Comparison of ENCODE assay signal across 19 mouse cellular contexts in the genomic region with DNA sequence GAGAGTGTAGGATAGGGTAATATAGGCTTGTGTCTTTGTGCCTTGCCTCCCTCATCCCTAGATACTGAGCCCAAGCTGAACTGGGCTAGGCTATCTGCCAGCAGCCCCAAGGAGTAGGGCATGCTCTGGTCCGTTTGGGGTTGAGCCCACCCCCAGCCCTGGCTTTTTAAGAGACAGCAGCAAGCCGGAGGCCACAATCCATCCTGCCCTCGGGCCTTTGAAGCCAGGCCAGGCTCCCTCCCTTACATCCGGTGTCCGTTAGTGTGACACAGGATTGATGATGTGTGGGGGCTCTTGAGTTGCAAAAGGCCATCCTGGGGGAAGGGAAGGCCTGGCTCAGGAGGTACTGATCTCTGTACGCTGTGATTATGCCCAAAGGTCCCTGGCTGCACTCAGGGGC. TPM values are rescaled to one million over a fixed set of nuclear protein-coding genes. Genes with fewer than 3 reads are reported as not detected.
DNase-seq lines count a peak whose midpoint lies in the region; ATAC-seq and TF ChIP-seq lines count a peak whose summit lies in the region.
"Had no signal": no experiment of that assay in that cellular context is flagged by ENCODE, and none has a peak within 500 bp of the region (broad histone marks: within the 10 kb centered on the region; RNA-seq: fewer than 3 reads in every experiment).

No protein-coding gene starts in this region.

- no peak for TF ChIP-seq CTCF in lung, embryonic 14.5 days (IDR thresholded peaks at IDR 0.05; ENCODE audit: low read depth)

- peaks cover 84% of the 10 kb centered on the region for H3K36me3 ChIP-seq in kidney, embryonic 15.5 days
- peaks cover 76% of the 10 kb centered on the region for H3K36me3 ChIP-seq in lung, embryonic 14.5 days (ENCODE audit: insufficient read depth)

- no peak for DNase-seq in kidney, adult 11 months
- DNase-seq in kidney, postnatal 10 days: peak; percentile 65
- peak; percentile 90 for DNase-seq in lung, embryonic 14.5 days
- DNase-seq in lung, postnatal 4 days: peak; percentile 77 to 94
- DNase-seq in frontal cortex, adult 2 months (ENCODE audit: extremely low spot score in 1 of 2, low spot score in 1 of 2): no peak
- no peak for DNase-seq in right cerebral cortex, postnatal 36 days (ENCODE audit: low spot score in 2 of 2)
- DNase-seq: cerebellum, adult 8-10 months; forebrain, postnatal 0 days; gastrocnemius, postnatal 14 days; layer of hippocampus, adult 9-11 months; liver, postnatal 0 days; right cerebral cortex, postnatal 25 days; thymus, postnatal 14 days had no signal

- 29% methylated on average over 6 of the region's 6 CpGs for WGBS in kidney, embryonic 15.5 days
- WGBS in lung, embryonic 14.5 days: 34% methylated on average over 6 of the region's 6 CpGs

- 0 out of 2 replicates have a peak overlapping the region, but pooled peaks have one; percentile 37 for H3K27ac ChIP-seq in kidney, embryonic 15.5 days
- H3K27ac ChIP-seq in lung, embryonic 14.5 days (ENCODE audit: low read depth): peak overlapping the region; percentile 61; the same call in 1 of the 2 replicates
- H3K27ac ChIP-seq: embryonic facial prominence, embryonic 13.5 days; hindbrain, embryonic 12.5 days; limb, embryonic 15.5 days; stomach, postnatal 0 days had no signal

- ATAC-seq in kidney, embryonic 15.5 days (replicated peaks; ENCODE audit: low FRiP score): no peak; the same call in 1 of the 2 replicates
- peak; percentile 73 for ATAC-seq in lung, embryonic 14.5 days (ENCODE audit: insufficient read depth)
- ATAC-seq: forebrain, postnatal 0 days; liver, postnatal 0 days had no signal

- H3K4me1 ChIP-seq in kidney, embryonic 15.5 days: peaks cover 15% of the 10 kb centered on the region; the same call in 1 of the 2 replicates
- 0 out of 2 replicates have a peak, but pooled peaks cover 4% of the 10 kb centered on the region for H3K4me1 ChIP-seq in lung, embryonic 14.5 days (ENCODE audit: insufficient read depth)
- H3K4me1 ChIP-seq: embryonic facial prominence, embryonic 13.5 days; hindbrain, embryonic 12.5 days had no signal

- H3K4me3 ChIP-seq in kidney, embryonic 15.5 days (replicated peaks): no peak overlapping the region
- no peak overlapping the region for H3K4me3 ChIP-seq in lung, embryonic 14.5 days (ENCODE audit: low read depth, low read length)
- H3K4me3 ChIP-seq: embryonic facial prominence, embryonic 13.5 days; hindbrain, embryonic 12.5 days; limb, embryonic 15.5 days had no signal

- no peak overlapping the region for H3K9ac ChIP-seq in kidney, embryonic 15.5 days
- H3K9ac ChIP-seq in lung, embryonic 14.5 days: no peak overlapping the region
- H3K9ac ChIP-seq: forebrain, postnatal 0 days; hindbrain, embryonic 12.5 days; limb, embryonic 15.5 days; liver, postnatal 0 days had no signal

- H3K9me3 ChIP-seq in kidney, embryonic 15.5 days (replicated peaks): no peaks in the 10 kb centered on the region
- H3K9me3 ChIP-seq in lung, embryonic 14.5 days (ENCODE audit: low read depth, low read length): no peaks in the 10 kb centered on the region
- H3K9me3 ChIP-seq: embryonic facial prominence, embryonic 13.5 days; hindbrain, embryonic 12.5 days; limb, embryonic 15.5 days had no signal

- H3K27me3 ChIP-seq in kidney, embryonic 15.5 days: no peaks in the 10 kb centered on the region
- H3K27me3 ChIP-seq in lung, embryonic 14.5 days (ENCODE audit: insufficient read depth, low read length): no peaks in the 10 kb centered on the region
- H3K27me3 ChIP-seq: embryonic facial prominence, embryonic 13.5 days; hindbrain, embryonic 12.5 days; limb, embryonic 15.5 days had no signal

- H3K4me2 ChIP-seq in kidney, embryonic 15.5 days: no peak overlapping the region
- no peak overlapping the region for H3K4me2 ChIP-seq in lung, embryonic 14.5 days
- H3K4me2 ChIP-seq: embryonic facial prominence, embryonic 13.5 days; hindbrain, embryonic 12.5 days; limb, embryonic 15.5 days; midbrain, embryonic 11.5 days had no signal

RNA-seq across cellular contexts. Expression of gene Mrps18a, which starts 15.8 kb away (rescaled TPM):
- polyA plus RNA-seq in kidney, embryonic 15.5 days (2015; fragmentation: Nextera tagmentation; extraction: Ambion mirVana): 154 and 155 TPM in 2 replicates
- 147 and 149 TPM in 2 replicates for polyA plus RNA-seq in lung, embryonic 14.5 days (2014; fragmentation: Nextera tagmentation; extraction: Ambion mirVana)
- polyA plus RNA-seq in frontal cortex, adult 2 months (2012; rRNA removed): 94.8 and 106 TPM in 2 replicates

RNA-seq across cellular contexts. Expression of gene Rsph9, which starts 17.4 kb away (rescaled TPM):
- polyA plus RNA-seq in kidney, embryonic 15.5 days (2015; fragmentation: Nextera tagmentation; extraction: Ambion mirVana): 11.7 and 12.1 TPM in 2 replicates
- 10.4 and 10.9 TPM in 2 replicates for polyA plus RNA-seq in lung, embryonic 14.5 days (2014; fragmentation: Nextera tagmentation; extraction: Ambion mirVana)
- polyA plus RNA-seq in frontal cortex, adult 2 months (2012; rRNA removed): 29.9 and 37.9 TPM in 2 replicates

RNA-seq across cellular contexts. Expression of gene Mad2l1bp, which starts 26.7 kb away (rescaled TPM):
- 37.5 and 39.2 TPM in 2 replicates for polyA plus RNA-seq in kidney, embryonic 15.5 days (2015; fragmentation: Nextera tagmentation; extraction: Ambion mirVana)
- 41.3 and 46.5 TPM in 2 replicates for polyA plus RNA-seq in lung, embryonic 14.5 days (2014; fragmentation: Nextera tagmentation; extraction: Ambion mirVana)
- polyA plus RNA-seq in frontal cortex, adult 2 months (2012; rRNA removed): 14.2 and 14.8 TPM in 2 replicates

RNA-seq across cellular contexts. Expression of gene Gtpbp2, which starts 34.2 kb away (rescaled TPM):
- polyA plus RNA-seq in kidney, embryonic 15.5 days (2015; fragmentation: Nextera tagmentation; extraction: Ambion mirVana): 36.8 and 44.4 TPM in 2 replicates
- 32.8 and 37.9 TPM in 2 replicates for polyA plus RNA-seq in lung, embryonic 14.5 days (2014; fragmentation: Nextera tagmentation; extraction: Ambion mirVana)
- 151 and 168 TPM in 2 replicates for polyA plus RNA-seq in frontal cortex, adult 2 months (2012; rRNA removed)

Comparison
In these comparisons a context has a peak if more than half of its experiments do, and no peak if none do; other contexts are left out.
1. DNase-seq: peak in kidney, postnatal 10 days (single experiment), lung, embryonic 14.5 days (single experiment) and lung, postnatal 4 days (2 of 2); none in kidney, adult 11 months (single experiment), frontal cortex, adult 2 months (0 of 2) and right cerebral cortex, postnatal 36 days (0 of 2).